Mouse (Mus musculus): ENCODE data around the gene Cyth2.

Gene Cyth2

GRCm38 (mm10) chr7:45812921-45813320, 1.5 kb downstream of the Cyth2 start:
- no peak for DNase-seq (ENCODE audit: low spot score)

- no peak for DNase-seq (ENCODE audit: low spot score)
These were observed 4.9 kb downstream of the Cyth2 start for GRCm38 (mm10) chr7:45809276-45810075.

GRCm38 (mm10) chr7:45808471-45808870, 5.9 kb downstream of the Cyth2 start:
- DNase-seq (ENCODE audit: low spot score): no peak

GRCm38 (mm10) chr7:45805941-45806340, 8.4 kb downstream of the Cyth2 start:
- no peak for DNase-seq (ENCODE audit: low spot score)

GRCm38 (mm10) chr7:45802551-45802950, 11.8 kb downstream of the Cyth2 start:
- DNase-seq (ENCODE audit: low spot score): no peak

GRCm38 (mm10) chr7:45801348-45801747, 13.0 kb downstream of the Cyth2 start:
- peak; percentile 89 for DNase-seq (ENCODE audit: low spot score)

GRCm38 (mm10) chr7:45800546-45801204, 13.7 kb downstream of the Cyth2 start:
- DNase-seq (ENCODE audit: low spot score): no peak

- no peak for DNase-seq (ENCODE audit: low spot score)
These were observed 14.4 kb downstream of the Cyth2 start for GRCm38 (mm10) chr7:45800001-45800400.

- no peak for DNase-seq (ENCODE audit: low spot score)
These were observed 15.4 kb downstream of the Cyth2 start for GRCm38 (mm10) chr7:45798931-45799330.

GRCm38 (mm10) chr7:45798511-45798836, 15.9 kb downstream of the Cyth2 start:
- no peak for DNase-seq (ENCODE audit: low spot score)

GRCm38 (mm10) chr7:45797661-45798510, 16.5 kb downstream of the Cyth2 start:
- no peak for DNase-seq (ENCODE audit: low spot score)

- no peak for DNase-seq (ENCODE audit: low spot score)
These were observed 17.4 kb downstream of the Cyth2 start for GRCm38 (mm10) chr7:45796950-45797349.

- DNase-seq (ENCODE audit: low spot score): no peak
These were observed 19.4 kb downstream of the Cyth2 start for GRCm38 (mm10) chr7:45794971-45795370.

- no peak for DNase-seq (ENCODE audit: low spot score)
These were observed 20.3 kb downstream of the Cyth2 start for GRCm38 (mm10) chr7:45793969-45794585.

- DNase-seq (ENCODE audit: low spot score): no peak
These were observed 21.1 kb downstream of the Cyth2 start for GRCm38 (mm10) chr7:45793240-45793639.

GRCm38 (mm10) chr7:45791756-45792490, 22.5 kb downstream of the Cyth2 start:
- DNase-seq (ENCODE audit: low spot score): no peak

- no peak for DNase-seq (ENCODE audit: low spot score)
These were observed 23.7 kb downstream of the Cyth2 start for GRCm38 (mm10) chr7:45790721-45791120.

- no peak for DNase-seq (ENCODE audit: low spot score)
These were observed 26.7 kb downstream of the Cyth2 start for GRCm38 (mm10) chr7:45787642-45788041.

- no peak for DNase-seq (ENCODE audit: low spot score)
These were observed 27.5 kb downstream of the Cyth2 start for GRCm38 (mm10) chr7:45786661-45787413.

- no peak for DNase-seq (ENCODE audit: low spot score)
These were observed 28.2 kb downstream of the Cyth2 start for GRCm38 (mm10) chr7:45786136-45786578.

Measured in ovary, postnatal 36 days (tissue).